Mouse (Mus musculus) urinary bladder, postnatal 10 days (tissue): ENCODE data around the gene Aes.

ENCODE experiments used
- DNase-seq: peaks from one replicate; pipeline ENCODE4 v3.0.0; 2022; ENCODE audit warnings: low spot score

Gene Aes

DNA sequence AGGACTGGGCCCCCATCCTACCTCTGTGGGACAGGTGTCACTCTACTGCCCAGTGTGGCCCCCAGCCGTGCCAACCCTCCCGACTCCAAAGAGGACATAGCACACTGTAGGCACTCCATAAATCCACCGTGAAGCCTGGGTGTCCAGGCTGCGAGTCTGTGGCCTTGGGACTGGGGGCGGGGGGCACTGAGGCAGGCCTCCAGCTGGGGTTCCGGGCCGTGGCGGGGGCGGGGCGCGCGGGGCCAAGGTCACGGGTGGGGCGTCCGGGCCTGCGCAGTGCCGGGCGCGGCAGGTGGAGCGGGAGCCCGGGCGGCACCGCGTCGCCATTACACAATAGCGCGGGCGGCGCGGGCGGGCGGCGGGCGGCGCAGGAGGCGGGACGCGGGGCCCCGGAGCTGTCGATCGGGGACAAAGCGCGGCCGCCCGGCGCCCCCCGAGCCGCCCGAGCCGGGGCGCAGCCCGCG lies at the start of gene Aes:
Gene Aes, plus strand, starts transcription at position 326 of the 464 bp plus-strand sequence.
- DNase-seq, result no peak

GRCm38 (mm10) chr10:81510246-81510810 lies 49.0 kb upstream of the Aes start:
- no peak for DNase-seq

- no peak for DNase-seq
Observed at GRCm38 (mm10) chr10:81513798-81514197, 45.5 kb upstream of the Aes start.

- no peak for DNase-seq
Observed at GRCm38 (mm10) chr10:81517227-81517626, 42.1 kb upstream of the Aes start.

- no peak for DNase-seq
Observed at GRCm38 (mm10) chr10:81518546-81518945, 40.7 kb upstream of the Aes start.

DNA sequence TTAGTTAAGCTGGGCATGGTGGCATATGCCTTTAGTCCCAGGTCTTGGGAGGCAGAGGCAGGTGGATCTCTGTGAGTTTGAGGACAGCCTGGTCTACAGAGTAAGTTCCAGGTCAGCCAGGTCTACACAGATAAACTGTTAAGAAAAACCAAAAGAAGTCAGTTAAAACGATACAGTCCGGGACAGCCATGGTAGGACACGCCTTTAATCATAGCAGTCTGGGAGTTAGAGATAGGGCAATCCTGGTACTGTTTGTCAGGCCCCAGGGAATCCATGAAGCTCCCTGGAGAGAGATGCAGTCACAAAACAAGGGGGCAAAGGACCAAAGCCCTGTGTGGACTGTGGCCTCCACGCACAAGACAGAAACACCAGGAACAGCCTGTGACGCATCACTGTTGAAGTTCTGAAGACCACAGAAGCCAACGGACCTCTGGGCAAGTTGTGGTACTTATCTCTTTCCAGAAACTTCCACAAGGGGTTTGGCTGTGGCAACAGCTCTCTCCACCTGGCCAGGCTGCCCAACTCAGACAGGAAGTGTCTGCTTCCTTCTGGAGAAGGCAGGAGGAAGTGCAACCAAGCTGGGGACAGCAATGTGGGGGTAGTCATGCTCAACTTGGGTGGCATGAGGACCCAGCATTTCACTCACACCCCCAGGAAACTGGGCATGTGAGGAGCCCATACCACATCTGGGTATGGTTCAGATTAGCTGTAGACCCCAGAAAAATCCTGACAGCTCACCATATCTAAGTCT lies 39.9 kb upstream of the Aes start:
- DNase-seq, result no peak

DNA sequence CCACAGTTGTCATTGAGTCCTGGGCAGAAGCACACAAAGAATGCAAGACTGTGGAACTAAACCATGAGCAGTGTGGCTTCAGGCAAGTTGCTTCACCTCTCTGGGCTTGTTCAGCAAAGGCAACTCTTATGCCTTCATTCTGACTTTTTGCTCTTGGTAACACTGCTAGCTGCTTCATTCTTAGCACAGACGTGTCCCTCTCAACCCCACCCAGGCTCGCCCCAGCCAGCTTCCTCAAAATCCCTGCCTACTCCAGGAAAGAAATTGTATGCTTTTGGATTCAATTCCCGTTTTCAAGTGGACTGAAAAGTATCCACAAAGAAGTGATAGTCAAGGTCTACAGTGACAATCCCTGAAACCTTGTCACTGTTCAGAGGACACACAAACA lies 39.3 kb upstream of the Aes start:
- no peak for DNase-seq

GRCm38 (mm10) chr10:81523142-81523541 lies 36.1 kb upstream of the Aes start:
- DNase-seq, result no peak

DNA sequence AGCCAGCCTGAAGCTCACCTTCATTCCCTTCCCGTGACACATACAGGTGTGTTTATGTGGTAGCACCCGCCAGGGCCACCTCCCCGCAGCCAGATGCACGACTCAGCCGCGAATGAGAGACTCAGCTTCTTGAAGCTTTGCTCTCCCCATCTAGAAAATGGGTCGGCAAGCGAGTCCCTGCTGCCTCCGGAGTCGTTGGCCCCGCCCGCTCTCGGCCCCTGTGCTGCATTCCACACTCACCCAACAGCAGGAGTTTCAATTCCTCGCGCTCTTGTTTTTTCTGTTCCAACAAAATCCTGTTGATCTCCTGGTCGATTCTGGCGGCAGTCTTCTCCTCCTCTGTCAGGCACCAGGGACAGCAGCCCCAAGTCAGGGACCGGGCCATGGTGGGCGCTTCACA lies 35.7 kb upstream of the Aes start:
- DNase-seq, result no peak

GRCm38 (mm10) chr10:81524051-81524605 lies 35.2 kb upstream of the Aes start, which contains the start of gene Gna15:
TSS of gene Gna15 (minus strand) at chr10:81524225.
- no peak for DNase-seq

GRCm38 (mm10) chr10:81525017-81525694 lies 34.1 kb upstream of the Aes start:
- no peak for DNase-seq

- DNase-seq, result peak; percentile 65
Observed at GRCm38 (mm10) chr10:81526779-81527178, 32.5 kb upstream of the Aes start.

DNA sequence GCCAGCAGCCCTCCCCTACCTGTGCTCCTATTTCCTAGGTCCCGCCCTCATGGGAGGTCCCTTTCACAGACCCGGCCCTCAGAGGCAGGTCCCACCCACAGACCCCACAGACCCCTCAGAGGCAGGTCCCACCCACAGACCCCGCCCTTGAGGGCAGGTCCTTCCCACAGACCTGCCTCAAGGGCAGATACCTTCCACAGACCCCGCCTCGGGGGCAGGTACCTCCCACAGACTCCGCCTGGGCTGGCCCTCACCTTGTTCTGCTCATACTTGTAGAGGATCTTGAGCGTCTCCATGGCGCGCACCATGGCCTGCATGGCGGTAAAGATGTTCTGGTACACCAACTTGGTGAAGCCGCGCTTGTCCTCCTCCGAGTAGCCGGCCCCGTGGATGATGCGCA lies 24.5 kb upstream of the Aes start:
- DNase-seq, result no peak

- DNase-seq, result no peak
Observed at GRCm38 (mm10) chr10:81536734-81537133, 22.6 kb upstream of the Aes start.

- no peak for DNase-seq
Observed at GRCm38 (mm10) chr10:81537429-81537828, 21.9 kb upstream of the Aes start.

DNA sequence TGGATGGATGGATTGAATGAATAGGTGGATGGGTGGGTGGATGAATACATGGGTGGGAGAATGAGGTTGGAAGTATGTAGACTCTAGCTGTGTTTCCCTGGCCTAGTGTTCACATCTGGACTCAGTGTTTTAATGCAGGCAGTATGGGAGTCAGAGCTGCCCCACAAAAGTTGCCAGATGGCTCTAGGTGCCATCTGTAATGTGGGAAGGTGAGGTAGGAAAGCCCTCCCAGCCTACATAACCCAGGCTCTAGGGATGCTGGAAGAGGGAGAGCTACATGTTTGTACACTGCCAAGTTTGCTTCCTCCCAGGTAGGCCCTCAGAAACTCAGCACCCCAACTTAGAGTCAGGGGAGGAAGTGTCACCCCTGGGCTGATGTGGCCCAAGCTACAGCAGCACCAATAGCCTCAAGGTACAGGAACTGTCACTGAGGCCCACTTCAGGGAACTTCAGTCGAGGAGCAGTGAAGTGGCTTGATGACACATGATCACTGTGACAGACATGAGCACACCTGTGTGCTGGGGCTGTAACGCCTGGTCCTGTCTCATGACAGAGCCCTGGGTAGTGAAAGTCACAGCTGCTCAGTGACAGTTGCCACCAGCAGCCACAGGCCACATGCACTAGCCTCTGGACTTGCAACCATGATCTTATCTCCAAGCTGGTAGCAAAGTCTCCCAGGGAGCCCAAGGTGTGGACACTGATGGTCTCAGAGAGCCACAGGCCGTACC lies 20.8 kb upstream of the Aes start:
- DNase-seq, result no peak

- DNase-seq, result no peak
Observed at GRCm38 (mm10) chr10:81541363-81541762, 17.9 kb upstream of the Aes start.

DNA sequence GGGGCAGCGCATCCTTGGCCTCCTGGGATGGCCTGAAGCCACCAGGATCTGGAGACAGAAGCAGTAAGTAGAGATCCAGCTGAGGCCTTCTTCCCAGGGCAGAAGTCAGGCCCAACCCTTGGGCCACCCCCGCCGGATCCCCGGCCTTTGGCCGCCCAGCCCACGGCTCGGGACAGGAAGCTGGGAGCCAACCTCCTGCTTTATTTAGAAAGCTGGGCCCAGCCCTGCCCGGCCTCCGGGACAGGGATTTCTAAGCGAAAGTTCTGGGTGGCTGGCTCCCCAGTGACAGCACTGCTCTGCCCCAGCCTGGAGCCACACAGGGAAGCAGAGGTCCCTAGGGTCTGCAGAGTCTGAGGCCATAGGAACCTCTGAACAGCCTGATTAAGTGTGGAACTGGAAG lies 17.5 kb upstream of the Aes start:
- no peak for DNase-seq

DNA sequence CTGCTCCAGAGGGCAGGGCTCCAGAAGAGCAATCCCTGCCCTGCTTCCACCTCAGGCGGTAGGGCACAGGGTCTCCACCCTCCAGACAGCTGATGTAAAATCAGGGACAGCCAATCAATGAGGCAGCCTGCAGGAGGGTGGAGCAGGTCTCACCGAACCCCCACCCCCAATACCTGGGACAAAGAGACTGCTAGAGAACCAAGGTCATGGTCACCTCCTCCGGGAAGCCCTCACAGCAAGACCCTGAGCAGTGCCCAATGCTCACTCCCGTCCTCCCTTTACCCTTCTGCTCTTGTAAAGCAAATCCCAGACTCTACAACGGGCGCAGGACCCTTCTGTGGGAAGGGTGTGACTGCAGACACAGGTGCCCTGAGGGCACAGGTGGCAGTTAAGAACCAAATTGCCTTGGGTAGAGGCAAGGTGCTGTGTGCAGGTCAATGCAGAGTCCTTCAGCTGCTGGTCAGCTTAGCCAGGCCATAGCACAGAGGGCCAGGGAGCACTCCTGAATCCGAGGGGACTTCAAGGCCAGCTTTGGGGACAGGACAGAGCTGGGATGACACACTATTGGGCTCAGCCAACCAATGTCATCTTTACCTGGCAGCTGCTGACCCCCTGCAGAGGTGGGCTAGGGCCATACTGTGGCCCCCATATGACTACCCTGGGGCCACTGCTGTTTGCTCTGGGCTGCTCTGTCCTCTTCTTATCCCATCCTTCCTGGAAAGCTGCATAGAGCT lies 16.4 kb upstream of the Aes start:
- DNase-seq, result no peak

DNA sequence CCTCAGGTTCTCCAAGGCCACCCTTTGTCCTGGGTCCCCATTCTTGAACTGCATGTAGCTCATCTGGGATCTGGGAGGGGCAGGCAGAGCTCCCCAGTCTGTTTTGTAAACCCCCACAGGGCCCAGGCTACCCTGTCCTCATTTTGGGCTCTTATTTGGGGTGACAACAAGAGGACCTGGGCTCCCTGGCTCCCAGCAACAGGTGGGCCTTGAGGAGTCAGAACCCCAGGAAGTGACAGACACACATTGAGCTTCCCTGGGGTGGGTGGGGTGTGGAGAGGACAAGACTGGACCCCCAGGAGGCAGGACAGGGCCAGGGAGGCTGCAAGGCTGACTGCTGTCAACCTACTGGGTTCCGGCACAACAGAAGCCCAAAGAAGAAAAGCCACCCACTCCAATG lies 15.7 kb upstream of the Aes start:
- no peak for DNase-seq
